Mouse (Mus musculus) spleen, adult 2 months (tissue): ENCODE results near the gene Armc12. TPM values are rescaled to one million over a fixed set of nuclear protein-coding genes. Genes with fewer than 3 reads are reported as not detected.

Source experiments
- DNase-seq, 2 experiments: peaks; one replicate each; pipeline versions ENCODE4 v3.0.0 to v3.0.0-alpha.2; 2012 to 2021; ENCODE audit warnings: low spot score in 2 of 2, low read depth in 1 of 2
- H3K27ac ChIP-seq: fragments of 200-500 bp; 2 replicates; pipeline ENCODE4 v1.5.1; 2012; ENCODE audit warnings: low read length, inconsistent platforms; ENCODE audit not compliant: insufficient read depth
- H3K27me3 ChIP-seq: fragments of 200-500 bp; 2 replicates; pipeline ENCODE4 v1.6.1; 2012; ENCODE audit warnings: mild to moderate bottlenecking, moderate library complexity, low read length, inconsistent platforms; ENCODE audit not compliant: control insufficient read depth, insufficient read depth
- H3K36me3 ChIP-seq: fragments of 200-500 bp; 2 replicates; pipeline ENCODE4 v1.6.1; 2012; ENCODE audit warnings: mild to moderate bottlenecking, low read length, inconsistent platforms; ENCODE audit not compliant: control insufficient read depth, insufficient read depth
- H3K4me1 ChIP-seq: fragments of 200-500 bp; 2 replicates; pipeline ENCODE4 v1.6.1; 2011; ENCODE audit warnings: inconsistent platforms; ENCODE audit not compliant: control insufficient read depth, insufficient read depth, insufficient read length
- H3K4me3 ChIP-seq: fragments of 200-500 bp; 2 replicates; pipeline ENCODE4 v1.5.1; 2011; ENCODE audit warnings: mild to moderate bottlenecking, inconsistent platforms; ENCODE audit not compliant: insufficient read depth, insufficient read length; ENCODE audit errors: extremely low read depth
- CTCF ChIP-seq: fragments of 200-500 bp; IDR thresholded peaks from 2 replicates; pipeline ENCODE4 v1.5.1; 2011; ENCODE audit warnings: mild to moderate bottlenecking, inconsistent platforms; ENCODE audit not compliant: insufficient read depth, insufficient read length, insufficient replicate concordance; ENCODE audit errors: extremely low read depth
- POLR2A ChIP-seq: fragments of 200-500 bp; IDR thresholded peaks from 2 replicates; pipeline ENCODE4 v1.6.1; 2011; ENCODE audit warnings: low read depth, low read length, inconsistent platforms
- WGBS: fragments of 180-500 bp; shearing (Covaris S2); methylation state at CpG from one replicate; pipeline ENCODE4 v1.1.7; 2018; 5-methylcytosine and 5-hydroxymethylcytosine counted together
- polyA plus RNA-seq: library from polyadenylated mRNA; depleted of rRNA; stranded (reverse); fragments of >200 nt; gene quantifications from 2 replicates; pipeline ENCODE4 v1.2.3, GENCODE M21; 2012

The Armc12 gene
- polyA plus RNA-seq, 1 experiment, result 0.25 TPM

- H3K36me3 ChIP-seq, result no peaks in the 10 kb centered on the region
These were observed 42.2 kb upstream of the Armc12 start for GRCm38 (mm10) chr17:28488258-28489013.

DNA sequence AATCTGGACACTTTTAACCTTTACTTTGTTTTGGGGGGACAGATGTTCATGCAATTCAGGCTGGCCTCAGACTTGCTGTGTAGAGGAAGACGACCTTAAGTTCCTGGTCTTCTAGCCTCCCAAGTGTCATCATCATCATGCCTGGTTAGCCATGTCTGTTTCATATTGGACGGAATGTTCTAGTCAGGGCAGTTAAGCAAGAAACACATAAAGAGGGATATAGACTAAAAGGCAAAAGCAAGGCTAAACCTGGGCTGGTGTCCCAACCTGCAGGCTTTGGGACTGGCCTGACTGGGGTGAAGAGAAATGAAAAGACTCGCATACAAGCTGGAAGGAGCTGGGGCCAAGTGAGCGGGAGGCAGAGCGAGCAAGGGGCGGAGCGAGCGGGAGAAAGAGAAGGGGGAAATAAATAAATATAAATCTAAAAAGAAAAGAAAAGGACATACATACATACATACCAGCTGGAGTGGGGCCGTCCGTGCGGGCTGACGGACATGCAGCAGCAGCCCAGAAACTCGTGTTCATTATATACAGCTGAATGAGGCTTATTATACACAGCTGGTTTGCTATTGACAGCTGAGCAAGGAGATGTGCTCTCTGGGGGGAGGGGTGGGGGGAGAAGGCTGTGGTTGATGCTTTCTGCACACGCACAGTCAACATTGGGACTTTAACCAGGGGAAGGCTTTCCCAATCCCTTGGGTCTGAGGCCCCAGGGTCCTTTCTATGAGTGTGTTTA lies 39.4 kb upstream of the Armc12 start:
- peaks cover 8% of the 10 kb centered on the region; the same call in 1 of the 2 replicates for H3K4me1 ChIP-seq
- no peak overlapping the region for H3K4me3 ChIP-seq
- no peaks in the 10 kb centered on the region for H3K27me3 ChIP-seq
- no peak overlapping the region for H3K27ac ChIP-seq
- no peaks in the 10 kb centered on the region for H3K36me3 ChIP-seq
- 90% methylated on average over 14 of the region's 14 CpGs for WGBS
- no peak for DNase-seq
- TF ChIP-seq CTCF (no peak), POLR2A (no peak)

More at GRCm38 (mm10) chr17:28488258-28489013, 42.2 kb upstream of the Armc12 start:
- no peaks in the 10 kb centered on the region for H3K27me3 ChIP-seq
- no peak overlapping the region for H3K4me3 ChIP-seq
- DNase-seq, result no peak
- peaks cover 8% of the 10 kb centered on the region; the same call in 1 of the 2 replicates for H3K4me1 ChIP-seq
- TF ChIP-seq POLR2A (no peak), CTCF (no peak)
- 39% methylated on average over 7 of the region's 7 CpGs for WGBS
- no peak overlapping the region for H3K27ac ChIP-seq

- H3K27ac ChIP-seq, result no peak overlapping the region
- no peaks in the 10 kb centered on the region for H3K36me3 ChIP-seq
- H3K27me3 ChIP-seq, result no peaks in the 10 kb centered on the region
- no peak overlapping the region for H3K4me3 ChIP-seq
- no peak for DNase-seq
- WGBS, result 81% methylated on average over 8 of the region's 8 CpGs
- H3K4me1 ChIP-seq, result no peaks in the 10 kb centered on the region
- TF ChIP-seq CTCF, result no peak
- no peak for TF ChIP-seq POLR2A
These were observed 34.8 kb upstream of the Armc12 start for GRCm38 (mm10) chr17:28495832-28496231.

DNA sequence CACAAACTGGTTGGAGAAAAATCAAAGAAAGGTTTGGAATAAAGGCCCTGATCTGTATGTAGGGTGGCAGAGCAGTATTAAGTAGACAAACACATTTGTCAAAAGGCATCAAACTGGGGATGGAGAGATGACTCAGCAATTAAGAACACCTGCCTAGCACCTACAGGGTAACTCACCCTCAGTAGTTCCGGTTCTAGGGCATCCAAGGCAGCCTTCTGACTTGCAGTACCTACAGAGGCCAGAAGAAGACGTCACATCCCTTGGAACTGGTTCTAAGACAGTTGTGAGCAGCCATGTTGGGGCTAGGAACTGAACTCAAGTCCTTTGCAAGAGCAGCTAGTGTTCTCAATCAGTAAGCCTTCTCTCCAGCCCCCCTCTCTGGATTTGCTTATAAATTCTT lies 31.4 kb upstream of the Armc12 start:
- no peak for DNase-seq
- H3K4me3 ChIP-seq, result no peak overlapping the region
- H3K4me1 ChIP-seq, result peaks cover 2% of the 10 kb centered on the region; the same call in 1 of the 2 replicates
- 79% methylated on average over 2 of the region's 2 CpGs for WGBS
- H3K27me3 ChIP-seq, result no peaks in the 10 kb centered on the region
- no peaks in the 10 kb centered on the region for H3K36me3 ChIP-seq
- no peak for TF ChIP-seq POLR2A
- TF ChIP-seq CTCF, result no peak
- H3K27ac ChIP-seq, result no peak overlapping the region

DNA sequence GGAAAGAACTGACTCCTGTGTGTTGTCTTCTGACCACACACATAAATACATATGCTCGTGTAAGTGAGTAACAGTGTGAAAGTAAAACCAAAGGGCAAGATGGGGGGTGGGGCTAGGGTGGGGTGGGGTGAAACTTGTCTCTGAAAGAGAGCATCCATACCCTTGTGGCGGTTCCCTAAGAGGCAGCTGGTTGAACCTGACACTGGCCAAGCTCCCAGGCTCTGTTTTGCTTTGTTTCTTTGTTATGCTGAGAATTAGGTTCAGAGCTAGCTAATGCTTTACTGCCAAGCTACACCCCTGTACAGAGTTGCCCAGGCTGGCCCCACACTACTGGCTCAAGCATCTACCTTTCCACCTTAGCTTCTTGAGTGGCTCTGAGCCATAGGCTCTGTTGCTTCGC lies 30.1 kb upstream of the Armc12 start:
- 79% methylated on average over 3 of the region's 3 CpGs for WGBS
- Histone ChIP-seq H3K27ac (no peak overlapping the region), H3K36me3 (no peaks in the 10 kb centered on the region), H3K27me3 (no peaks in the 10 kb centered on the region), H3K4me1 (peaks cover 6% of the 10 kb centered on the region), H3K4me3 (no peak overlapping the region)
- no peak for TF ChIP-seq CTCF
- TF ChIP-seq POLR2A, result no peak
- no peak for DNase-seq

DNA sequence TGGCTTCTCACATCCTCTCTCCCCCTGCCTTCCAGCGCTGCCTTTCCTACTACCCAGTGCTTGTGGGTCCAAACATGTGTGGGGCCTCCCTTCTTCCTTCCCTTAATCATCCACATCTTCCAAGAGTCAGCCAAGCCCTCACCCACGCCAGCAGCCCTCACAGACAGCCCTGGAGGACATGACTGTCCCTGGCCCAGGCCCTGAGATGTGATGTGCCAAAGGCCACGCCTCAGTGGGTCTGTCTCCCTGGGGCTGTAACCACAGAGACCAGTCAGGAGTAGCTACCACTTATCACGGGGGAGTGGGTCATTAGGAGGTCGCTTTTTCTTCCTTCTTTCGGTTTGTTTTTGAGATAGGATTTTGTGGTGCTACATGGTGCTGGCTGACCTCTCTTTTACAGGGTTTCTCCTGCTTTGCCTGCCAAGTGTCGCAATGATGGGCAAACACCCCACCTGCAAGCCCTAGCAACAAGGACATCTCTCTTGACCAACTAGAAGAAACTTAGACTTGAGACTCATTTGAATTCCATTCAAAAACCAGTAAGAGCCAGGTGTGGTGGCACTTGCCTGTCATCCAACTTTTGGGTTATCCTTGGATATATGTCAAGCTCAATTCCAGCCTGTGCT lies 28.3 kb upstream of the Armc12 start:
- no peaks in the 10 kb centered on the region for H3K27me3 ChIP-seq
- DNase-seq, result no peak
- H3K4me1 ChIP-seq, result peaks cover 11% of the 10 kb centered on the region
- WGBS, result 50% methylated on average over 7 of the region's 7 CpGs
- H3K4me3 ChIP-seq, result no peak overlapping the region
- H3K27ac ChIP-seq, result no peak overlapping the region
- H3K36me3 ChIP-seq, result no peaks in the 10 kb centered on the region
- TF ChIP-seq POLR2A (no peak), CTCF (no peak)
